Mouse (Mus musculus) kidney, adult 2 months (tissue): ENCODE measurements around the gene Tmem205.

Experiments used
- CTCF ChIP-seq: fragments of 200-500 bp; conservative IDR thresholded peaks from 2 replicates; pipeline ENCODE4 v1.5.1; 2011; ENCODE audit warnings: low read depth, mild to moderate bottlenecking, control low read depth, low read length, moderate library complexity, mixed read lengths; ENCODE audit not compliant: insufficient read depth, insufficient read length
- POLR2A ChIP-seq: fragments of 200-500 bp; IDR thresholded peaks from one replicate; pipeline ENCODE4 v1.6.1; 2011; ENCODE audit warnings: low read depth, low read length, control low read depth

- TF ChIP-seq POLR2A (no peak), CTCF (no peak)
Measured at GRCm38 (mm10) chr9:21909474-21910223, 17.7 kb downstream of the Tmem205 start.
